Mouse (Mus musculus): ENCODE results near the gene Ubr4. TPM values are rescaled to one million over a fixed set of nuclear protein-coding genes. Genes with fewer than 3 reads are reported as not detected.

Ubr4 gene
- total RNA-seq, 2 experiments from 2014 or later = 154 to 171 TPM

GRCm38 (mm10) chr4:139481400-139481799 is 129.0 kb downstream of the Ubr4 start:
- no peak for DNase-seq (ENCODE audit: low spot score in 2 of 2)

DNA sequence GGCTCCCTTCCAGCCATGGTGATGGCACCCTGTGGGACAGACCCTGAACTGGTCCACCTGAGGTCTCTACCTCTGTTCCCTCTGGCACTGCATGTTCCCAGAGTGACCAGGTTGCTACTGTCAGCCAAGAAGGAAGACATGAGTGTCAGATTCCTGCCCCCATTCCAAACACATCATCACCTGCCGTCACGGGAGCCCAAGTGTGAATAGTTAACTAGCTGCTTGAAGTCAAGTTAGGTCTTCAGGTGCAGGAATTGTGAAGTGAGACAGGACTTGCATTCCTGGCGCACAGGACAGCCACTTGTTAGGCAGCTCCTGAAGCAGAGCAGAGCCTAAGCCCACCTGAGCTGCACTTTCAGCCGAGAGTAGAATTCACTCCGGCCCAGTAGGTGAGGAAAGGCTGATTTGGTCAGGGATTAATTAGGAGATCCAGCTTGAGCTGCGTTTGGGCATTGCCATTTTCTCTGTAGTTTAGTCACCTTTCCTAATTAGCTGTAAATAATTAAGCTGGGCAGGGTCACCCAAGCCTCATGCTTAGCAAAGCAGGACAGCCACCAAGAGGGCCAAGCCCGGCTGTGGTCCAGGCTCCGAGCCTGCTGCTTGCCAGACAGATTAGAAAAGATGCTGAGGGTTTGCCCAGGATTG is 131.2 kb downstream of the Ubr4 start:
- DNase-seq (ENCODE audit: low spot score in 2 of 2) = no peak

- DNase-seq (ENCODE audit: low spot score in 2 of 2) = no peak
Observed at GRCm38 (mm10) chr4:139484496-139484895, 132.1 kb downstream of the Ubr4 start.

GRCm38 (mm10) chr4:139487085-139487484 is 134.7 kb downstream of the Ubr4 start:
- DNase-seq (ENCODE audit: low spot score in 2 of 2) = no peak

DNA sequence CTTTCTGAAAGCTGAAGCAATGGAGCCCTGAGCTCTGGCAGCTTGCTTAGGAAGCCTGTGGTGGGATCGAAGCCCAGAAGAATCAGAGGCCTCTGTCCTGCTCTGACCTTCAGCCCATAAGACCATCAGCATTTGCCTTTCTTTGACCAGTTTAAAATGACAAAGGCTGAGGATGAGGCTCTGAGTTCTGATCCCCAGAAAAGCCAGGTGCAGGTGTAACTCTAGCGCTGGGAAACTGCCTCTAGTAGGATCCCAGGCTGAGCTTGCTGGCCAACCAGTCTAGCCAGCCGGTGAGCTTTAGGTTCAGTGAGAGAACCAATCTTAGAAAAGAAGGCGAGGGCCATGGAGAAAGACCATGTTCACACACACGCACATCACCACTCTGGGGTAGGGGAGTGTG is 135.9 kb downstream of the Ubr4 start:
- DNase-seq (ENCODE audit: low spot score in 2 of 2) = no peak

GRCm38 (mm10) chr4:139489946-139490345 is 137.5 kb downstream of the Ubr4 start:
- peak; percentile 43 to 57 for DNase-seq (ENCODE audit: low spot score in 2 of 2)

GRCm38 (mm10) chr4:139490413-139491055 is 138.1 kb downstream of the Ubr4 start:
- DNase-seq (ENCODE audit: low spot score in 2 of 2) = peak; percentile 67 to 69

- DNase-seq (ENCODE audit: low spot score in 2 of 2) = no peak
Observed at GRCm38 (mm10) chr4:139491541-139492170, 139.2 kb downstream of the Ubr4 start.

DNA sequence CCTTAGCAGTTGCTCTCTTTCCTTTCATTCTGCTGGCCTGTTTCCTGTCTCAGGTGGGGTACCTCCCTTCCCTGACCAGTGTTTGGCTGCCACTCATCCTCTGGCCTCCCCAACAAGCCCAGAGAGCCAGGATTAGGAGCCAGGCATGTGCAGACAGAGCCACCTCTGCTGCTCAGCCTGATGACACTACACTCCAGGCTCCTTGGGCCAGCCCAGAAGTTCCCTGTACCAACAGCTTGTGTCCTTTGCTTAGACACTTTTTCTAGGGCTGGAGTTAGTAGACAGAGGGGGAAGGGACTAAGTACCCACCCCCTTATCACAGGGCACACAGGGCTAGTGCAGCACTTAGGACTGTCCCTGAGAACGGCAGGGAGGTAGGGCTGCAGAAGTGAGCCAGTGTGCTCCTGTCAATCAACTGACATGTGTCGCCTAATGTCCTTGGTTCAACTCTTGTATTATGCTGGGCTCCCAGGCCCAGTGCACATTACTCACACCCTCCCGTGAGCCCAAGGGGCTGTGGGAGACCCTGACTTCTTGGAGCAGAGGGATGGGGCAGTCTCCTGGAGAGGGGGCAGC is 139.9 kb downstream of the Ubr4 start:
- DNase-seq (ENCODE audit: low spot score in 2 of 2) = no peak

DNA sequence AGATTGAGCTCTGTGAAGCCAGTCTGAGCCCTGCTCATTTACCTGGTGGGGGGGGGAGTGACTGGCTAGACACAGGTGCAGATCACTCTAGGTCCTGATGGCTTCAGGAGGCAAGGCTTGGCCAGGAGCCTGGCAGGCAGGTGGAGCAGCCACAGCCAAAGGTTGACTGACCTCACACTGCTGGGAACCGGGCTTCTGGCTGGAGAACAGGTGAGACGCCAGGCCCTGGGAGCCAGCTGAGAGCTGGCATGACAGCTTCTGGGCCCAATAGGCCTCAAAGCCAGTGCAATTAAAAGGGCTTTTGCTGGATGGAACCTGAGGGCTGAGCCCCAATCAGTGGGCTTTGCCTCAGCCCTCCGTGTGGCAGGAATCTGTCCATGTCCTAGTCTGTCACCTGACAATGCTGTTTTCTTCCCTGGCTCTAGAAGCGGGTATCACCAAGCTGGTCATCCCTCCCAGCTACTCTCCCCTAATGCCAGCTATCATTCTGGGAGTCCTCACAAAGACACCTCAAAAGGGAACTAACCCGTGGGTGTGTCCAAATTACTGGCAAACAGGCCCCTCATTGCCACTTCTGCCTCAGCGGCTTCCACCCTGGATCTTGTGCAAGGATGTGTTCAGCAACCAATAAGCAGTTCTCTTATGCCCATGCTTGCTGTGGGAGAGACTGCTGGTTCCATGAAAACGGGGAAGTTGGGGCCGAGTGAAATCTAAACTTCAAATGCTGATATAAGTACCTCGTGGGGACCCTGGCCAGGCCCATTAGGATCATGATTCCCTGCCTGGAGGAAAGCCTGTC is 141.0 kb downstream of the Ubr4 start:
- DNase-seq (ENCODE audit: low spot score in 2 of 2) = no peak

- peak; percentile 47 to 58 for DNase-seq (ENCODE audit: low spot score in 2 of 2)
Observed at GRCm38 (mm10) chr4:139500814-139501213, 148.4 kb downstream of the Ubr4 start.

DNA sequence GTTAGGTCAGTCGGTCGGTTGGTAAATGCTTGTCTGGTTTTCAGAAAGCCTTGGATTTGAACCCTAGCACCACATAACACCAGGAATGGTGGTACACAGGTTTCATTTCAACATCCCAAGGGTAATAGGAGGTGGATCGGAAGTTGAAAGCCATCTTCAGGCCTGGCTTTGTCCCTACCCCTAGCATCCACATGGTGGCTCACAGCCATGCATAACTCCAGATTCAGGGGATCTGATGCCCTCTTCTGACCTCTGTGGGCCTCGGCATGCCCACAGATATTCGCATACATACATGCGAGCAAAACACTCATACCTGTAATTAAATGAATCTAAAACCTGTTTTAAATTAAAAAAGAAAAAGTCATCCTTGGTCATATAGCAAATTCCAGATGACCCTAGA is 149.3 kb downstream of the Ubr4 start:
- no peak for DNase-seq (ENCODE audit: low spot score in 2 of 2)

GRCm38 (mm10) chr4:139503919-139504318 is 151.5 kb downstream of the Ubr4 start:
- no peak for DNase-seq (ENCODE audit: low spot score in 2 of 2)

DNA sequence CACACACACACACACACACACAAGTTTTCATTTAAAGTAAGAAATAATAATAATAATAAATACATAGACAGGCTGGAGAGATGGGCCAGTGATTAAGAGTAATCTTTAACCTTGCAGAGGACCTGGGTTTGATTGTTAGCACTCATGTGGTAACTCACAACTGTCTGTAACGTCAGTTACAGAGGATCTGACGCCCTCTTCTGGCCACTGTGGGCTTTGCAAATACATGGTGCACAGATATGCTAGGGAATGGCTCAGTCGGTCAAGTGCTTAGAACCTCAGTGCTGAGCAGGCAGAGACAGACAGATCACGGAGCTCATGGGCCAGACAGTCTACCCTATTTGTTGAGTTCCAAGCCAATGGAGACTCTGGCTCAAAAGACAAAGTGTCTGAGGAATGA is 153.3 kb downstream of the Ubr4 start:
- no peak for DNase-seq (ENCODE audit: low spot score in 2 of 2)

GRCm38 (mm10) chr4:139506727-139507126 is 154.3 kb downstream of the Ubr4 start:
- no peak for DNase-seq (ENCODE audit: low spot score in 2 of 2)

DNA sequence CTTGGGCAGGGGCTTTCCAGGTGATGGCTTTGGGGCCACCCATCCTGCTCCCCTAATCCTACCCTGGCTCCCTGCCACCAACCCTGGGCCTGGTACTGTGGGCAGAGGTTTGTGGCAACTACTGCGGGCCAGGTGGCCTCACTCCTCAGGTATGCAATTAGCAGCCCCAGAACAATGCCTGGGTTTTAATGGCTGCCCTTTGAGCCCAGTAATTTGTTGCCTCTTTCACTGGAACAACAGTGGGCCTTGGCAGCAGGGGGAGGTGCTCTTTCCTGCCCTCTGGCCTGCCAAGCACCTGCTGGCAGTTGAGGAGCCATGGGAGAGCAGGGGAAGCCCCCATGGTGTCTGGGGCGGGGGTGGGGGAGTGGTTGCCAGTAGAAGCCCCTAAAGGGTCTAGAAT is 156.7 kb downstream of the Ubr4 start:
- no peak for DNase-seq (ENCODE audit: low spot score in 2 of 2)

DNA sequence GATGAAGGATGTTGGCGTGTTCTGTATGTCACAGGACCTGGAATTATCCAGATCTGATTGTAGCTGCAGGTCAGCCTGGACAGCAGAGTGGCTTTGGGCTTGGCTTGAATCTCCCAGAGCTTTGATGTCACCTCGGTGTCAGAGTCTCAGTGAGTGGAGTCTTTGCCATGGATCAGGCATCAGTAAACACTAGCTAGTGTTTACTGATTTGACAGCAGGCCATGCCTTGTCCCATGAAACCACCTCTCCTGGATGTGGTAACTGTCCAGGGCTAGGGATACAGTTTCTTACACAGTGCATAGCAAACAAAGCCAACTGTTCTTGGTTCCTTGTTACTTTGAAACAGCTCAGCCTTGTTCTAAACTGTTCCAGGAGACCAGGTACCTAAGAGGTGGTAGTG is 159.1 kb downstream of the Ubr4 start:
- no peak for DNase-seq (ENCODE audit: low spot score in 2 of 2)

DNA sequence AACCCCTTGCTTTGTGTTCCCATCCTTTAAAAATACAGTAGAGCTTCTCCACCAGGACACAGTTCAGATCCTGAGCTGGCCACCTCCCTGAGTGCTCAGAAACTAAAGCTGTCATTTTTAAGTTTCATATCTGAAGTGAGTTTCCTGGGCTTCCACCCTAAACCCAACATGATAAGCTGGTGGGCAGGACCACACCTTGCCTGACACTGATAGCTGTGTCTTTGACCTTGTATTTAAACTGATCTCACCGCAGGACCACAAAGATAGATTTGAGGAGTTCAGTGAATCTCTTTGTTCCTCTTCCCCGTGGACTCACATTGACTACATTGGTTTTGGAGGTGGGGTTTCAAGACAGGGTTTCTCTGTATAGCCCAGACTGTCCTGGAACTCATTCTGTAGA is 160.6 kb downstream of the Ubr4 start:
- no peak for DNase-seq (ENCODE audit: low spot score in 2 of 2)

- DNase-seq (ENCODE audit: low spot score in 2 of 2) = no peak
Observed at GRCm38 (mm10) chr4:139519221-139519620, 166.8 kb downstream of the Ubr4 start.

DNA sequence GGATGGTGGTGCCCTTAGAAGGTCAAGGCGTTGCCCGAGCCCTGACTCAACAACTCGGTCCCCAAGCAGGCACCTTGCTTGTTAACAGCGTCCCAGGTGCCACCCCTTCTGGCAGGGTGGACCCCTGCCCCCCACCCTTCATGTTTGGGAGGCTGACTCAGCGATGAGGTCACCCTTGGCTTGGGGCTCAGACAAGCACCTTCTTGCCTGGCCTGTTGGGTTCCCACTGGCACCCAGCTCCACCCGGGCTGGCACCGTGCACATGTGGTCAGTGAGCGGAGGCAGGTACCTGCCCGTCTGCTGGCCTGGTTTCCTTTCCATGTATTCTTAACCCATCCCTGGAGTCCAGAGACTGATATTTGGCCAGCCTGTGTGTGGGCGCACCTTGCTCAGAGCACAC is 169.5 kb downstream of the Ubr4 start:
- DNase-seq (ENCODE audit: low spot score in 2 of 2) = no peak

- peak in 1 of 2 experiments; percentile 31 for DNase-seq (ENCODE audit: low spot score in 2 of 2)
Observed at GRCm38 (mm10) chr4:139526475-139526874, 174.1 kb downstream of the Ubr4 start.
